Mouse (Mus musculus) intestine, embryonic 16.5 days (tissue): ENCODE measurements around the gene Gm17469. TPM values are rescaled to one million over a fixed set of nuclear protein-coding genes. Genes with fewer than 3 reads are reported as not detected.
"Not testable (repeated sequence)": the region's sequence is repeated elsewhere in the genome, so short reads cannot be mapped to it uniquely, and the experiment has no call there.

Source experiments
- ATAC-seq: fragments of 200-750 bp; cut with Nextera tagmentation; 2 replicates; pipeline ENCODE4 v1.8.0; 2017; ENCODE audit warnings: moderate TSS enrichment, moderate library complexity
- H3K27ac ChIP-seq: fragments of 300-500 bp; sonication (generic); 2 replicates; pipeline ENCODE4 v1.5.1; 2014; ENCODE audit warnings: mild to moderate bottlenecking, low read length
- H3K27me3 ChIP-seq: fragments of 300-500 bp; sonication (generic); replicated peaks from 2 replicates; pipeline ENCODE4 v1.6.1; 2014; ENCODE audit warnings: low read length, control low read depth, mixed read lengths; ENCODE audit not compliant: control insufficient read depth, insufficient read depth
- H3K36me3 ChIP-seq: fragments of 300-500 bp; sonication (generic); 2 replicates; pipeline ENCODE4 v1.6.1; 2014; ENCODE audit warnings: low read length, control low read depth; ENCODE audit not compliant: control insufficient read depth, insufficient read depth
- H3K4me1 ChIP-seq: fragments of 300-500 bp; sonication (generic); 2 replicates; pipeline ENCODE4 v1.6.1; 2014; ENCODE audit warnings: low read length, control low read depth, mixed read lengths; ENCODE audit not compliant: control insufficient read depth, insufficient read depth
- H3K4me2 ChIP-seq: fragments of 300-500 bp; sonication (generic); 2 replicates; pipeline ENCODE4 v1.6.1; 2014; ENCODE audit warnings: low read depth, low read length, control low read depth
- H3K4me3 ChIP-seq: fragments of 300-500 bp; sonication (generic); 2 replicates; pipeline ENCODE4 v1.5.1; 2014; ENCODE audit warnings: mild to moderate bottlenecking, low read length
- H3K9ac ChIP-seq: fragments of 300-500 bp; sonication (generic); 2 replicates; pipeline ENCODE4 v1.6.1; 2014; ENCODE audit warnings: low read depth, low read length
- H3K9me3 ChIP-seq: fragments of 300-500 bp; sonication (generic); 2 replicates; pipeline ENCODE4 v1.6.1; 2016; ENCODE audit warnings: low read length, control low read depth; ENCODE audit not compliant: control insufficient read depth
- WGBS: fragments of 180-500 bp; shearing (Covaris S2); extraction: QIAGEN DNeasy Blood & Tissue Kit; methylation state at CpG from one replicate; pipeline ENCODE4 v1.1.7; 2014; 5-methylcytosine and 5-hydroxymethylcytosine counted together
- polyA plus RNA-seq: library from polyadenylated mRNA; unstranded; fragments of >200 nt; fragmentation: Nextera tagmentation; extraction: Ambion mirVana; gene quantifications from 2 replicates; pipeline ENCODE4 v1.2.1, GENCODE M21; 2015

Gene Gm17469
- not detected in 2 replicates for polyA plus RNA-seq

DNA sequence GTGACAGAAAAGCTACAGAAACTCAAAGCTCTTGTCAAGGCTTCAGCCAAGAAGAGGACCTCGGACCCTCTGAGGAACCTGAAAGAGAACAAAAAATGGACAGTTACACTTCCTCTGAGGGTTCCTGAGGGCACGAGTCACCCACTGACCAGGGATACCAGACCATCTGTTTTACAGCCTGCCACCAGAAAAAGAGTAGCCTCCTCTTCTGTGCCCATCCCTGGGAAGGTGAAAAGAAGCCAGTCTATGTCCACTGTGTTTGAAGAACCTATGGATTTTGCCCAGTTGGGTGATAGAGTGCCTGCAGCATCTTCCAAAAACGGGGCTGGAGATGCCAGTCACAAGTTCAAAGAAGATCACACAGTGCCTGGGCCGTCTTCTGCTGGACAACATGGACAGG lies at the start of gene Gm17469:
Gm17469 (plus strand) TSS at position 301 of the 400 bp plus-strand sequence.
- H3K9ac ChIP-seq, H3K27ac ChIP-seq, H3K27me3 ChIP-seq, ATAC-seq, H3K36me3 ChIP-seq, H3K4me2 ChIP-seq, H3K4me1 ChIP-seq, H3K9me3 ChIP-seq, H3K4me3 ChIP-seq: not testable (repeated sequence)
- no CpG with 5 or more reads among the region's 4 CpGs for WGBS

Other genes with a start within 250 kb of the Gm17469 start
- gene Gm17584, start 129.3 kb upstream of the Gm17469 start, polyA plus RNA-seq, result not detected in 2 replicates